Mouse (Mus musculus): ENCODE data around the gene H2al2a. TPM values are rescaled to one million over a fixed set of nuclear protein-coding genes. Genes with fewer than 3 reads are reported as not detected.

Gene H2al2a
- polyA plus RNA-seq (2014; fragmentation: Nextera tagmentation; extraction: Ambion mirVana), result not detected in 2 replicates

GRCm38 (mm10) chr2:17996858-17997257, at the start of gene H2al2a:
TSS of gene H2al2a (minus strand) at chr2:17996958.
- no peak for ATAC-seq (ENCODE audit: low FRiP score, low TSS enrichment)
- Histone ChIP-seq H3K4me2 (replicated peaks; ENCODE audit: low read depth, low read length) (no peak within 1 kb of the TSS), H3K9me3 (ENCODE audit: control insufficient read depth, low read length) (no peaks in the 10 kb centered on the region; the same call in 1 of the 2 replicates), H3K4me3 (ENCODE audit: low read length) (no peak within 1 kb of the TSS), H3K36me3 (ENCODE audit: control insufficient read depth, insufficient read depth, low read length) (no peaks in the 10 kb centered on the region), H3K4me1 (ENCODE audit: control insufficient read depth, insufficient read depth, low read length) (no peaks in the 10 kb centered on the region), H3K27ac (ENCODE audit: low read depth, low read length) (no peak within 1 kb of the TSS), H3K9ac (ENCODE audit: low read depth, low read length) (no peak within 1 kb of the TSS), H3K27me3 (ENCODE audit: control insufficient read depth, insufficient read depth, low read length) (no peaks in the 10 kb centered on the region)

GRCm38 (mm10) chr2:18046186-18046585, 49.4 kb upstream of the H2al2a start:
- H3K4me1 ChIP-seq (ENCODE audit: control insufficient read depth, insufficient read depth, low read length), result peaks cover 35% of the 10 kb centered on the region

GRCm38 (mm10) chr2:18045781-18046181, 49.0 kb upstream of the H2al2a start:
- peak overlapping the region; percentile 91 for H3K4me3 ChIP-seq (ENCODE audit: low read length)
- H3K27me3 ChIP-seq (ENCODE audit: control insufficient read depth, insufficient read depth, low read length), result no peaks in the 10 kb centered on the region
- peak overlapping the region; percentile 85 for H3K4me2 ChIP-seq (replicated peaks; ENCODE audit: low read depth, low read length)
- H3K4me1 ChIP-seq (ENCODE audit: control insufficient read depth, insufficient read depth, low read length), result peaks cover 39% of the 10 kb centered on the region
- no peaks in the 10 kb centered on the region for H3K36me3 ChIP-seq (ENCODE audit: control insufficient read depth, insufficient read depth, low read length)
- 6% methylated on average over 6 of the region's 6 CpGs for WGBS
- H3K27ac ChIP-seq (ENCODE audit: low read depth, low read length), result peak overlapping the region; percentile 100
- peak overlapping the region; percentile 99 for H3K9ac ChIP-seq (ENCODE audit: low read depth, low read length)
- H3K9me3 ChIP-seq (ENCODE audit: control insufficient read depth, low read length), result no peaks in the 10 kb centered on the region
- ATAC-seq (ENCODE audit: low FRiP score, low TSS enrichment), result no peak

More at GRCm38 (mm10) chr2:18046186-18046585, 49.4 kb upstream of the H2al2a start:
- Histone ChIP-seq H3K4me3 (ENCODE audit: low read length) (peak overlapping the region; percentile 91), H3K9ac (ENCODE audit: low read depth, low read length) (peak overlapping the region; percentile 99), H3K27me3 (ENCODE audit: control insufficient read depth, insufficient read depth, low read length) (no peaks in the 10 kb centered on the region), H3K27ac (ENCODE audit: low read depth, low read length) (peak overlapping the region; percentile 100), H3K4me2 (replicated peaks; ENCODE audit: low read depth, low read length) (peak overlapping the region; percentile 85), H3K36me3 (ENCODE audit: control insufficient read depth, insufficient read depth, low read length) (no peaks in the 10 kb centered on the region), H3K9me3 (ENCODE audit: control insufficient read depth, low read length) (no peaks in the 10 kb centered on the region)
- 2% methylated on average over 4 of the region's 4 CpGs for WGBS
- no peak for ATAC-seq (ENCODE audit: low FRiP score, low TSS enrichment)

- H3K9me3 ChIP-seq (ENCODE audit: control insufficient read depth, low read length), result no peaks in the 10 kb centered on the region
- ATAC-seq (ENCODE audit: low FRiP score, low TSS enrichment), result no peak
- H3K4me3 ChIP-seq (ENCODE audit: low read length), result peak overlapping the region; percentile 91
- peak overlapping the region; percentile 85 for H3K4me2 ChIP-seq (replicated peaks; ENCODE audit: low read depth, low read length)
- 9% methylated on average over 7 of the region's 7 CpGs for WGBS
- H3K36me3 ChIP-seq (ENCODE audit: control insufficient read depth, insufficient read depth, low read length), result no peaks in the 10 kb centered on the region
- H3K27me3 ChIP-seq (ENCODE audit: control insufficient read depth, insufficient read depth, low read length), result no peaks in the 10 kb centered on the region
- H3K27ac ChIP-seq (ENCODE audit: low read depth, low read length), result peak overlapping the region; percentile 100; the same call in 1 of the 2 replicates
- peaks cover 43% of the 10 kb centered on the region for H3K4me1 ChIP-seq (ENCODE audit: control insufficient read depth, insufficient read depth, low read length)
- H3K9ac ChIP-seq (ENCODE audit: low read depth, low read length), result peak overlapping the region; percentile 99
These were observed 48.5 kb upstream of the H2al2a start for GRCm38 (mm10) chr2:18045143-18045780.

GRCm38 (mm10) chr2:18041199-18041885, 44.6 kb upstream of the H2al2a start:
- peaks cover 55% of the 10 kb centered on the region for H3K4me1 ChIP-seq (ENCODE audit: control insufficient read depth, insufficient read depth, low read length)
- peak overlapping the region; percentile 41 for H3K4me2 ChIP-seq (replicated peaks; ENCODE audit: low read depth, low read length)
- H3K27me3 ChIP-seq (ENCODE audit: control insufficient read depth, insufficient read depth, low read length), result no peaks in the 10 kb centered on the region
- ATAC-seq (ENCODE audit: low FRiP score, low TSS enrichment), result peak; percentile 78
- 12% methylated on average over 14 of the region's 14 CpGs for WGBS
- H3K36me3 ChIP-seq (ENCODE audit: control insufficient read depth, insufficient read depth, low read length), result no peaks in the 10 kb centered on the region
- peak overlapping the region; percentile 54 for H3K9ac ChIP-seq (ENCODE audit: low read depth, low read length)
- H3K9me3 ChIP-seq (ENCODE audit: control insufficient read depth, low read length), result no peaks in the 10 kb centered on the region
- H3K27ac ChIP-seq (ENCODE audit: low read depth, low read length), result peak overlapping the region; percentile 92
- H3K4me3 ChIP-seq (ENCODE audit: low read length), result peak overlapping the region; percentile 19

- H3K4me1 ChIP-seq (ENCODE audit: control insufficient read depth, insufficient read depth, low read length), result peaks cover 55% of the 10 kb centered on the region
- H3K27ac ChIP-seq (ENCODE audit: low read depth, low read length), result peak overlapping the region; percentile 92
- H3K4me2 ChIP-seq (replicated peaks; ENCODE audit: low read depth, low read length), result peak overlapping the region; percentile 50
- H3K9me3 ChIP-seq (ENCODE audit: control insufficient read depth, low read length), result no peaks in the 10 kb centered on the region
- no peaks in the 10 kb centered on the region for H3K36me3 ChIP-seq (ENCODE audit: control insufficient read depth, insufficient read depth, low read length)
- peak overlapping the region; percentile 54 for H3K9ac ChIP-seq (ENCODE audit: low read depth, low read length)
- H3K4me3 ChIP-seq (ENCODE audit: low read length), result peak overlapping the region; percentile 19
- peak; percentile 76 for ATAC-seq (ENCODE audit: low FRiP score, low TSS enrichment)
- WGBS, result 23% methylated on average over 27 of the region's 27 CpGs
- H3K27me3 ChIP-seq (ENCODE audit: control insufficient read depth, insufficient read depth, low read length), result no peaks in the 10 kb centered on the region
These were observed 43.8 kb upstream of the H2al2a start for GRCm38 (mm10) chr2:18040347-18041160.

GRCm38 (mm10) chr2:18039566-18040290, 43.0 kb upstream of the H2al2a start:
- 6% methylated on average over 46 of the region's 46 CpGs for WGBS
- H3K36me3 ChIP-seq (ENCODE audit: control insufficient read depth, insufficient read depth, low read length), result no peaks in the 10 kb centered on the region
- peaks cover 55% of the 10 kb centered on the region for H3K4me1 ChIP-seq (ENCODE audit: control insufficient read depth, insufficient read depth, low read length)
- peak overlapping the region; percentile 50 for H3K4me2 ChIP-seq (replicated peaks; ENCODE audit: low read depth, low read length)
- peak overlapping the region; percentile 92 for H3K27ac ChIP-seq (ENCODE audit: low read depth, low read length)
- ATAC-seq (ENCODE audit: low FRiP score, low TSS enrichment), result peak; percentile 62
- no peaks in the 10 kb centered on the region for H3K27me3 ChIP-seq (ENCODE audit: control insufficient read depth, insufficient read depth, low read length)
- peak overlapping the region; percentile 73 for H3K9ac ChIP-seq (ENCODE audit: low read depth, low read length)
- H3K9me3 ChIP-seq (ENCODE audit: control insufficient read depth, low read length), result no peaks in the 10 kb centered on the region
- H3K4me3 ChIP-seq (ENCODE audit: low read length), result peak overlapping the region; percentile 20

GRCm38 (mm10) chr2:18038895-18039371, 42.2 kb upstream of the H2al2a start:
- no peaks in the 10 kb centered on the region for H3K9me3 ChIP-seq (ENCODE audit: control insufficient read depth, low read length)
- H3K36me3 ChIP-seq (ENCODE audit: control insufficient read depth, insufficient read depth, low read length), result no peaks in the 10 kb centered on the region
- H3K9ac ChIP-seq (ENCODE audit: low read depth, low read length), result peak overlapping the region; percentile 73; the same call in 1 of the 2 replicates
- 45% methylated on average over 10 of the region's 10 CpGs for WGBS
- peak overlapping the region; percentile 92 for H3K27ac ChIP-seq (ENCODE audit: low read depth, low read length)
- H3K4me2 ChIP-seq (replicated peaks; ENCODE audit: low read depth, low read length), result no peak overlapping the region
- H3K27me3 ChIP-seq (ENCODE audit: control insufficient read depth, insufficient read depth, low read length), result no peaks in the 10 kb centered on the region
- ATAC-seq (ENCODE audit: low FRiP score, low TSS enrichment), result no peak
- no peak overlapping the region for H3K4me3 ChIP-seq (ENCODE audit: low read length)
- H3K4me1 ChIP-seq (ENCODE audit: control insufficient read depth, insufficient read depth, low read length), result peaks cover 57% of the 10 kb centered on the region

Data from kidney, embryonic 14.5 days (tissue).